Mouse (Mus musculus): ENCODE results near the gene 1700056E22Rik. TPM values are rescaled to one million over a fixed set of nuclear protein-coding genes. Genes with fewer than 3 reads are reported as not detected.

The 1700056E22Rik gene
- under 1 TPM in 2 of 4 experiments, not detected in 2; 0.37 to 0.39 TPM for total RNA-seq (2022)

DNA sequence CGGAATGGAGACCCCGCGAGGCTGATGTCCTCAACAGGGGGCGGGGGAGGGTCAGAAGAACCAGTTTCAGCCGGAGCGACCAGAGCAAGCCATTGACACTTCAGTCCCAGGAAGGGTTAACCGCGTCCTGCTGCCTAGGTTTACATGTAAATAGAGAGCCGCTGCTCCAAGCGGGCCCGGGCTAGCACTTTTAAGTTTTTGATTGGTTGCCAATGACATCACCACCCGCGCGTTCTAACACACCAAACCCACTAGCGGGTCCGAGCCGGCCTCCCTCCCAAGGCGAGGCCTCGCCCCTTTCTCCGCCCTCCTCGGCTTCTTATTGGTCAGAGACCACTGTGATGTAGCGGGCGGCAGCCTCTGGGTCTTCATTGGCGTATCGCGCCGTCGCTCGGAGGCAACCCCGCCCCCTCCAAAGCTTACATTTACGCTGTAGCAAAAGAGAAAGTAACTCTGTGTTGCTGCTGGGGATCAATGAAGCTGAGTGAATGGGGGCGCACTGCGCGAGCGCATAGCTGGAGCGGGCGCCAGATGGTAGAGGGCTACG lies at the start of gene 1700056E22Rik:
Gene 1700056E22Rik (minus strand): TSS at position 291 of the 547 bp plus-strand sequence.
- DNase-seq (ENCODE audit: low spot score in 2 of 2): peak; percentile 90 to 99

DNA sequence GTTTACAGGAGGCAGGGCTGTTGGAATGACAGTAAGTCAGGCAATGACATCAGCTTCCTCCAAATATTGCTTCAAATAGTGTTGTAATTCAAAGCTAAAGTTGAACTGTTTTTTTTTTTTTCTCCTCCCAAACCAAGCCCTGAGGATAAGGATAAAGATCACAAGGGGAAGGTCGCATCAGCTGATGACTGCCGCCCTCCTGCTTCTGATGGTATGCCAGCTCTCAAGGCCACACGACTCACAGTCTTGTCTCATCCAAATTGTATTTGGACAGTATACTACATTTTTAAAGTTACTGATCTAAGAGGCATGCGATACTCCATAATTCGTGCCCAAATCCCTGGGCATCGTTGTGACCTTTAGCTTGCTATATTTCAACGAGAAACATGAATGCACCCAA lies 49.1 kb upstream of the 1700056E22Rik start:
- DNase-seq (ENCODE audit: low spot score in 2 of 2): no peak

DNA sequence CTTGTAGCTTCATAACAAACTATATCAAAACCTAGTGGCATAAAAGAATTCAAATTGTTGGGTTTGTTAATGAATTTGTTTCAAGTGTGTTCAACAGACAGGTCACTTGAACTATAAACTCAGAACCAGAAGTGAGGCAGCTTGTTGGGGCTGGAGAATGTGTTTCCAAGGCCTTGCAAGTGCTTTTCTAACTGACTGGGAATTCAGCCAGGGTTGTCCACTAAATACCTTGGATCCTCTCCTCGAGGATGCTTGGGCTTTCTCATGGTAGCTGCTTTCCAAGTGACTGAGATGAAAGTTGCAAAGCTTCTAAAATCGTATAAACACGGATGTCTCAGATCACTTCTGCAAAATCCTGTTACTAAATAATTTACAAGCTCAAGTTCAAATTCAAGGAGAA lies 48.6 kb upstream of the 1700056E22Rik start:
- DNase-seq (ENCODE audit: low spot score in 2 of 2): no peak

DNA sequence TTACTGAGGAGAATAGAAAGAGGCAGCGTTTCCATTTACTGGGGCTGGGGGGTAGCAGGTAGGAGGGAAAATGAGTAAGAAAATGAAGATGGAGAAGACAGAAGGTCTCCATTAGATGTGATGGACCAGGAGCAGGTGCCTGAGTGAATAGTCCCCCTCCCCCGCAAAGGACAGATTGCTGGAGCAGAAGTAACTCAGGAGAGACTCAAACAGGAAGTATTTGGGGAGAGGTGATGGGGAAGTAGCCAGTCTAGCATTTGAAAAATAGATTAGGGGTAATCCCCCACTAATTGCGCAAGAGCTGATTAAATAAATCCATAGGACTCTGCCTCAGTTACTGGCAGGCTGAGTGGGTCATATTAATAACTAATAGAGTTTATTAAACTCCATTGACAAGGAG lies 45.2 kb upstream of the 1700056E22Rik start:
- no peak for DNase-seq (ENCODE audit: low spot score in 2 of 2)

GRCm38 (mm10) chr1:184076756-184077155 lies 42.7 kb upstream of the 1700056E22Rik start:
- no peak for DNase-seq (ENCODE audit: low spot score in 2 of 2)

- DNase-seq (ENCODE audit: low spot score in 2 of 2): no peak
These were observed 42.0 kb upstream of the 1700056E22Rik start for GRCm38 (mm10) chr1:184076065-184076464.

DNA sequence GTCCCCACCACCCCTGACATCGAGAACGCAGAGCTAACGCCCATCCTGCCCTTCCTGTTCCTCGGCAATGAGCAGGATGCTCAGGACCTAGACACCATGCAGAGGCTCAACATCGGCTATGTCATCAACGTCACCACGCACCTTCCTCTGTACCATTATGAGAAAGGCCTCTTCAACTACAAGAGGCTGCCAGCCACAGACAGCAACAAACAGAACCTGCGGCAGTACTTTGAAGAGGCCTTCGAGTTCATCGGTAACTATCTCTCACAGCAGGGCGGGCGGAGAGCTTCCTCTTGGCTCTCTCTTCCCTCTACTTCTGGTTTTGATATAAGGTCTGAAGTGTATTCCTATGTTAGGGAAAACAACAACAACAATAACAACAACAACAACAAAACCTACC lies 34.9 kb upstream of the 1700056E22Rik start:
- DNase-seq (ENCODE audit: low spot score in 2 of 2): no peak

GRCm38 (mm10) chr1:184067704-184068558 lies 33.8 kb upstream of the 1700056E22Rik start:
- no peak for DNase-seq (ENCODE audit: low spot score in 2 of 2)

- no peak for DNase-seq (ENCODE audit: low spot score in 2 of 2)
These were observed 32.6 kb upstream of the 1700056E22Rik start for GRCm38 (mm10) chr1:184066460-184067287.

DNA sequence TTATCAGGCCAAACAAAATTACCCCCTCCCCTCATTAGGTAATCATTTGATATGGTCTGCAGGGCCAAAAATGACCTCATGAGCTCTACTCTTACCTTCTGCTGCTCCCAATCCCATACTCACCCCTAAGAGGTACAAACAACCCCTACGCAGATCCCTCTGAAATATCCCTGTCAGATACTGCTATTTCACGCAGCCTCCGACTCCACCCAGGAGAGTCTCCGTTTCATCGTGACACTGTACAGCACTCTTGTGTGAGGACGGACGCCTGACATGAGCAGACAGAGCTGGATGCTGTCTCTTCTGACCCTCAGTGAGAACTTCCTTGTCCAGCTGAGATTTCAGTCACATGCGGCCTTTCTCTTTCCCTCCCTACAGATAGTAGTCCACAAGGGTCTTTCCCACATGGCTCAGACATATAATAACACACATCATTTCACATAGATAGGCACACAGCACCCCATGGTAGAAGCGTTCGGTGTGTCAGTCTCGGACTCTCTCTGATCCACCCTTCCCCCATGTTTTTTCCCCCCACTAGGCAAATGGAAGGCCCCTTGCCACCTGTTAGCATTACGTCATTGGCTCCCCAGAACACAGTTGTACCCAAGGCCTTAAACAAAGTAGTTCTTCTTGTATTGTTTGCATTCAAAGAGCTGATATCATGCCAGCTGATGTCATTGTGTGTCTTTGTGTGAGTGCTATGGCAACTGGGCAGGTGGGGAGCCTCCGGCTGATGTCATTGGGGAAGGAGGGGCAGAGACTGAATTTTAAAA lies 31.7 kb upstream of the 1700056E22Rik start:
- DNase-seq (ENCODE audit: low spot score in 2 of 2): peak in 1 of 2 experiments; percentile 37

GRCm38 (mm10) chr1:184064306-184064705 lies 30.2 kb upstream of the 1700056E22Rik start:
- DNase-seq (ENCODE audit: low spot score in 2 of 2): no peak

DNA sequence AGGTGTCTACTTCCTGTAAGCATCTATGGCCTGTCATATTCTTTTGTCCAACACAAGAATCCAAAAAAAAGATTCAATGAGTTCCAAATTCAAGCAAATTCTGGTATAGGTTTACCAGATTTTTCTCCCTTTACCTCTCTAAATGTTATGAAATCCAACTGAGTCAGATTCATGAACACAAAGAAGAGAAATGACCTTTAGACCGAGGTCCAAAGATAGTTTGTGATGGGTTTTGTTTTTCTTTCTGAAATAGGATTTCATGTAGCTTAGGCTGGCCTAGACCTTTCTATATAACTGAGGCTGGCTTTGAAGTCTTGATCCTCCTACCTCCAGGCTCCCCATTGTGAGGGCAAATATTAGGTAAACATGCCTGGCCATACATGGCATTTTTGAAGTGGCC lies 27.8 kb upstream of the 1700056E22Rik start:
- no peak for DNase-seq (ENCODE audit: low spot score in 2 of 2)

DNA sequence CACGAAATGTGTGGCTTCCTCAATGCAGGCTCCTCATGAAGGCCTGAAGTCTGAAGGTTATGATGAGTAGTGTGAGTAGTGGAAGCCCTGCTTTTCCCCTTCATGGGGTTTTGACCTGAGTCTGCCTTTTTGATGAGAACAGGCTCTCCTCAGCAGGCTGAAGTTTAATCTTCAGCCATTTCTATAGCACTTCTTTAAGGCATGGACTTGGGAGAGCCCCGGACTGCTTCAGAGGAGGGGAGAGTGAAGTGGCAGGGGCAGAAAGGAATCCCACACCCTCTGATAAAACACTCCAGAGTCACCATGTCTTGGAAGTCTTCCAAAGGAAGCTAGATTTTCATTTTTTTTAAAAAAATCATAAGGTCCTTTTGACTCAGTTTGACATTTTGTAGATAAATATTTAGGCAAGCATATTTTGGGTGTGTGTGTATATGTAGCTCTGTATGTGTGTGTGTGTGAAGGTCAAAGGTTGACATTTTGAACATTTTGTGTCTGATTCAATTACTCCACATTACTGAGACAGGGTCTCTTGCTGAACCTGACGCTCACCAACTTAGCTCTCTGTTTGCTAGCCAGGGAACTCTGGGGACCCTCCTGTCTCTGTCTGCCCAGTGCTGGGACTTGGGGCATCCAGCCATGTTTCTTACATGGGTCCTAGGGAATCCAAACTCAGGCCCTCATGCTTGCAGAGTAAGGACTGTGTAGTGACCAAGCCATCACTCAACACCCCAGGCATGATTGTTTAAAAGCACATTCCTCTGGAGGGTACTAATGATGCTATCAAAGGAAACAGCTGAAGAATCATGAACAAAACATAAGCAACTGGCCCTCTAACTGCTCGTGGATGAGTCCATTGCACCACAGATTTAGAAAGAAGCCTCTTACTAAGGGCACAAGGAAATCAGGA lies 27.0 kb upstream of the 1700056E22Rik start:
- no peak for DNase-seq (ENCODE audit: low spot score in 2 of 2)

- no peak for DNase-seq (ENCODE audit: low spot score in 2 of 2)
These were observed 26.3 kb upstream of the 1700056E22Rik start for GRCm38 (mm10) chr1:184060381-184060780.

DNA sequence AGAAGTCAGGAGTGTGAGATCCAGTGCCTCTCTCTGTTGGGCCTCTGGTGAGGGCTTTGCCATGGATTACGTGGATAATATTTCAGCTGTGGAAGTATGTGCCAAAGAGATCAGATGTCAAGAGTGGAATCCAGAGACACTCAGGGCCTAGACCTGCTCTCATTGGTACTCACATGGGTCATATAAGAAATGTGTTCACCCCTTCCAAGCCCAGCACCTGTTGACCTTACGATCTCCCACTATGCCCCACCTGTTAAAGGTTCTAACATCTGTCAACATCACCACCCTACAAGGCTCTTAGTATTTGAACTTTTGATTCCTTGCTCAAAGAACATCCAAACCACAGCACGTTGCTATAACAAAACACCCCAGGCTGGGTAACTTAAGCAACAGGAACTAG lies 25.7 kb upstream of the 1700056E22Rik start:
- no peak for DNase-seq (ENCODE audit: low spot score in 2 of 2)

DNA sequence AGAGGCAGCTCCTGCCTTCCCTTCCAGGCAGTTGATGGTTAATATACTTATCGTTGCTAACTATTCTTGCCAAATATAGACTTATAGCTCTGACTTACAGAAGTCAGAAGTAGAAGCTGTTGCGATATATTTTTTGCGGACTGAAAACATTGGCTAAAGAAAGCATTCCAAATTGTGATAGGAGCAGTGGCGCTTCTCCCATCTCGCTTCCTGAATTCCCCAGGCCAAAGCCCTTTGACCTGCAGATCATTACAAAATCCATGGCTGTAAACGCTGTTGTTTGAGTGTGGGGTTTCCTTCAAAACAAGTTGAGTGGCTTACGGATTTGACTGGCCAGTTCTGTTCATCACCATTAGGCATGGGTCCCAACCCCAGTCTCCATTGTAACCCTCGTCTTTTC lies 24.1 kb upstream of the 1700056E22Rik start:
- no peak for DNase-seq (ENCODE audit: low spot score in 2 of 2)

GRCm38 (mm10) chr1:184054176-184054575 lies 20.1 kb upstream of the 1700056E22Rik start:
- no peak for DNase-seq (ENCODE audit: low spot score in 2 of 2)

DNA sequence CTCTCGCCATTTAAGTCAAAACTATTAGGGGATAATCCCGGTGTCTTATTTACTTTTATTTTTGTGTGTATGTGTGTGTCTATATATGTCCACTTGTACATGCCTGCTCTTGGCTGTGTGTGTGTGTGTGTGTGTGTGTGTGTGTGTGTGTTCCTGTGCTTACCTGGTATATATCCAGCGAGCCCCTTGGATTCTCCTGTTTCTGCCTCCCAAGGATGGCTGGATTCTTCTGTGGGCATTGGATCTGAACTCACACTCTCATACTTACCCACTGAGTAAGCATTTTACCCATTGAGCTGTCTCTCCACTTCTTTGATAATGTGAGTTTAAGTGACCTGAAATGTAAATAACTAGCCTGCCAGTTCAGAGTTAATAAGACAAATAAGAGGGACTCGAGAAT lies 19.6 kb upstream of the 1700056E22Rik start:
- no peak for DNase-seq (ENCODE audit: low spot score in 2 of 2)

DNA sequence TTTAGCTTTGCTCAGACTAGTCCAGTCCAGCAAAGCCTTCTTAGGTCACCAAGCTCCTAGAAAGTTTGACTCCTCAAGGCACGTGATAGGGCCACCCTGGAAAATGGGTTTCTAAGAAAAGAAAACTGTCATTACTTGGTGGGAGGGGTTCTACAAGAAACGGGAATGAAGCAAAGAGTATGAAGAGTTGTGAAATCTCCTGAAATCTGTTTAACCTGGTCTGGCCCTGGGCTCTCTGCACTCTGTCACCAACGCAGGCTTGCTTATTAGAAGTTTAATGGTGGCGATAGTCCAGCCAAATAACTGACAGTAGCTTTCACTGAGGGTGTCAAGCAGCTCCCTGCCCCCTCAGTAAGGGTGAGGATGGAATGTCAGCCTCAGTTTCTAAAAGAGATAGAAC lies 19.0 kb upstream of the 1700056E22Rik start:
- no peak for DNase-seq (ENCODE audit: low spot score in 2 of 2)

DNA sequence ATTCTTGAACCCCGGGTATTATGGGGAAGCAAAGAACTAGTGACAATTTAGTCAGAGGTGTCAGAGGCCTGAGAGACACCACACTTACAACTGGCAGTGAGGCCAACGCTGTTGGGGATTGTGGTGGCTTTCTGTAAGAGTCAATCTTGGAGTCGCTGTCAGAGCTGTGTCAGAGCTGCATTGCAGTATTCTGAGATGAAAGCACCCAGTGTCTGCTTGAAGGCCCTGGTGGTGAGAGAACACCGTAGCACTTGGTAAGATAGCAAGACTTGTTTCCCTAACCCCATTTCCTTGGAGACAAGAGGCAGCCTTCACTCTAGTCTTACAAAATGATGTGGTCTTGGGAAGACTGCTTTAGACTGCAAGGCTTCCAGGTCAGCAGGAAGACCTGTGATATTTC lies 18.2 kb upstream of the 1700056E22Rik start:
- DNase-seq (ENCODE audit: low spot score in 2 of 2): no peak
